Mouse (Mus musculus): ENCODE results near the gene Gprc6a.

Gprc6a gene

DNA sequence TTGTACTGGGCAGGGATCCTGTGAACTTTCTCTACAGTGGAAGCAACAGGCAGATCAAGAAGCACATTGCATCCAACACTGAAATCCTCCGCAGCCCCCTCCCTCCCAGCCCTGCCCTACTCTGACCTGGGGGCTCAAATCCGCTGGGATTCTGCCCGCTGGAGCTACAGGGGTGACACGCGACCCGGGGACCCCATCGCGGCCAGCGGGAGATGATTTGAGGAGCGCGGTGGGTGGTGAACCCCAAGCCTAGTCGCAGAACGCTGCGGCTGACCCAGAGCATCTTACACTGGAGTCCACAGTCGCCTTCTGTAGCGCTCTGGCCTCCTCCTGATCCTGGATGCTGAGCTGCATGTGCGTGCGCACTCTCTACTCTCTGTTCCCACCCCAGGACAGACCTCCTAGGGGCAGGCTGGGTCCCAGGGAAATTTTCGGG lies 41.1 kb downstream of the Gprc6a start, which contains the start of gene Fam162b:
Gene Fam162b, minus strand, starts transcription at position 379 of the 436 bp plus-strand sequence.
- DNase-seq (ENCODE audit: low spot score): no peak

DNA sequence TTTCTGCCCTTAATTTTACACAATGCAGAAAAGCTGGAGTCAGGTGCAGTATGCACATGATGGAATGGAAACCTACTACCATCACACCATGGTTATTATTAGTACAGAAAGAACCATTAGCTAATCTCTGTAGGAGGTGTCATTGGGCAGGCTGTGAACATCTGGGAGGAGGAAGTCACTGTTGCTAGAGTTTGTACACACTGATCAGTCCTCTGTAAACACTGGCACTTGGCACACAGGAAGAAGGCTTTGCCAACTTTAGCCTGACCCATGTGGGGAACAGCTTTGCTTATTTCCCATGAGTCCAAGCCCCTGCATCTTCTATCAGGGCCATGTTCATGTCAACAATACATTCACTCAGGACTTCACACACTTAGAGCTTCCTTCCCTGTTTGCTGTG lies 46.3 kb downstream of the Gprc6a start:
- DNase-seq (ENCODE audit: low spot score): no peak

DNA sequence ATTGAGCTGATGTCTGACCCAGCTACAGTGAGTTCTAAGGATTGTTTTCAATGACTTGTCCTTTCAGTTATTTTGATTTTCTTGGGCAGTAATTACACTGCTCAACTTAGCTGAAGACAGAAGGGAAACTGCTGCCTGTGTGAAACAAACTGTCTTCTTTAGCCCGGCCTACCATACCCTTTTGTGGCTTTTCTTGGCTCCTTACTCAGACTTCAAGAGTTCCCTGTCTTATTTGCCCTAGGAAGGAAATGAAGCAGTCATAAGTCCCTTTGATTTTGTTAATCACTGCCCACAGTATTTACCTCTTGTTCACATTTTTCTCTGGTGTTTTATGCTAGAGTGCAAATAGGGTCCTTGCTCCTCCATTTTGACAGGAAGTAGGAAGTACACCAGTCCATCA lies 46.9 kb downstream of the Gprc6a start:
- DNase-seq (ENCODE audit: low spot score): no peak

DNA sequence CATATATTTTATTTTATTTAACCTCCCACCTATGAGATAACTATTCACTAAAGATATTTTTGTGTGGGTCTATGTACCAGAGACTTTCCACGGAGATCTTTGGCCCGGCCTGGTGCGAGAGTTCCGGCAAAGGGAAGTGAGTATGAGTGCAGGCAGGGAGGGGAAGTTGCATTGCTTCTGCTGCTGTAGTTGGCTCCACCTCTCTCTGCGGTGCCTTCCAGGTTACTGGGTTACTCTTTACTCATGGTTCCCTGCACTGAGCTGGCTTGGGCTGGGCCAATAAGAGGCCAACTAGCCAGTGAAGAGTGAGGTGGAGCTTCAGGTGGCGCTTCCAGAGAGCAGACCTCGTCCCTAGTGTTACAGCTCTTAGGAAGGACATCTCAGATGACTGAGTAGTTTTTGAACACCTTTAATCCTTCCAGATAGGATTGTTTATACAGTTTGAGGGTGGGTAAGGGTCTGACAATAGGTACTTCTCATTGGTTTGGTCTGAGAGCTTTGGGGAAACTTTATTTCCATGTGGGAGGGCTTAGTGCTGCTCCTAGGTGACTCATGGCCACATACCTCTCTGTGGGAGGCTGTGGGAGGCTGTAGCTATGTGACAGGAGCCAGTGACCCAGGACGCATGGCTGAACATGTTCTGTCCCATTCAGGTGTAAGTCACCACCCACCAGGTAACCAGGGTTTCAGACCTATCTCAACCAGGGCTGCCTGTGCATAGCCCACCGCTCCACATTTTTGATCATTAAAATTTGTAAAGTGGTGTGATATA lies 59.9 kb downstream of the Gprc6a start:
- DNase-seq (ENCODE audit: low spot score): no peak

All from layer of hippocampus, adult 11-12 months (tissue).